ENCODE assay signal across 17 mouse cellular contexts in the genomic region with DNA sequence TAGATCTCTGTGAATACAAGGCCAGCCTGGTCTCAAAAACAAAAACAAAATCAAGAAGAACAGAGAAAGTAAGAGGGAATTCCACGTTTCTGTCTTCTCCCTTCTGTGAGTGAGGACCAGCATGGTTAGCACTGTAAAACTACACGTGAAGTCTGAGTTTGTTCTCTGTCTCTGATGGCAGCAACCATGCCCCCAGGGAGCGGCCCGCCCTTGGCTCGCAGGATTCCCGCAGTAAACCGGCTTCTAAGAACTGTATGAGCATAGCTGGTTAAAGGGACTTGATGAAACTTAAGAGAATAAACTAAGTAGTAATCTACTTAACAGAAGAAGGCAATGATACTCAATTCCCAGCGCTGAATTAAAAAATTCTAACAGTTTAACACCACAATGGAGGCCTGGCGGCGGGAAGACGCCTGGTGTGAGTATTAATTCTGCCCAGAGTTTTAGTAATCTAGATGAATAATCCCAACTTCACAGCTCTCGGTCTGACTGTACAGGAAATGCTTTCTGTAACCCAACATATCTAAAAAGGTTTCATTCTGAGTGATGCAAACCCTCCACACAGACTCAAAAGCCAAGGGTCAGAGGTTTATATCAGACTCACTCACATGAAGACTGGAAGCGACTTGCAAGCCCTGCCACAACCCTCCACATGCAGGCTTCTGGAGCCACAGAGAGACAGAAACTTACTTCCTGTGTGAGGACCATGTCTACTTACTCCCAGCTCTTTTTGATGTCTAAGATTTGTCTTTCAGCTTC. TPM values are rescaled to one million over a fixed set of nuclear protein-coding genes. Genes with fewer than 3 reads are reported as not detected.
DNase-seq lines count a peak whose midpoint lies in the region; ATAC-seq lines count a peak whose summit lies in the region.
"Had no signal": no experiment of that assay in that cellular context is flagged by ENCODE, and none has a peak within 500 bp of the region (broad histone marks: within the 10 kb centered on the region; RNA-seq: fewer than 3 reads in every experiment).

No protein-coding gene starts in this region.

- DNase-seq in heart, adult 18-20 months: peak; percentile 29 to 47
- peak; percentile 53 for DNase-seq in CD4-positive, CD25-positive, alpha-beta regulatory T cell, adult 2 months (ENCODE audit: low read depth, low spot score)
- DNase-seq in gastrocnemius, postnatal 10 days: peak; percentile 34
- peak; percentile 36 for DNase-seq in thymus, postnatal 0 days (ENCODE audit: low spot score)
- DNase-seq: cerebellum, postnatal 36 days; heart, postnatal 36 days; lung, postnatal 14 days; retina, postnatal 1 day had no signal

- no peaks in the 10 kb centered on the region for H3K27me3 ChIP-seq in heart, embryonic 12.5 days (replicated peaks)
- no peaks in the 10 kb centered on the region for H3K27me3 ChIP-seq in kidney, embryonic 16.5 days (ENCODE audit: insufficient read depth, low read length)
- H3K27me3 ChIP-seq: forebrain, embryonic 15.5 days; limb, embryonic 13.5 days; liver, embryonic 15.5 days had no signal

- ATAC-seq in heart, embryonic 12.5 days (ENCODE audit: insufficient number of reproducible peaks, low FRiP score): no peak
- no peak for ATAC-seq in kidney, embryonic 16.5 days (ENCODE audit: low FRiP score, low TSS enrichment)
- no peak for ATAC-seq in frontal cortex, adult (ENCODE audit: low TSS enrichment)
- ATAC-seq: forebrain, embryonic 15.5 days had no signal

- no peak overlapping the region for H3K4me2 ChIP-seq in heart, embryonic 12.5 days
- H3K4me2 ChIP-seq in kidney, embryonic 16.5 days (replicated peaks; ENCODE audit: low read depth, low read length): no peak overlapping the region
- H3K4me2 ChIP-seq: forebrain, embryonic 15.5 days; limb, embryonic 13.5 days; liver, embryonic 15.5 days; midbrain, embryonic 11.5 days had no signal

- 81% methylated on average over 13 of the region's 13 CpGs for WGBS in heart, embryonic 12.5 days
- 80% methylated on average over 13 of the region's 13 CpGs for WGBS in kidney, embryonic 16.5 days

- H3K36me3 ChIP-seq in heart, embryonic 12.5 days: peaks cover 36% of the 10 kb centered on the region
- peaks cover 9% of the 10 kb centered on the region; the same call in 1 of the 2 replicates for H3K36me3 ChIP-seq in kidney, embryonic 16.5 days (ENCODE audit: insufficient read depth, low read length)

- peaks cover 63% of the 10 kb centered on the region for H3K4me1 ChIP-seq in heart, embryonic 12.5 days (replicated peaks)
- H3K4me1 ChIP-seq in kidney, embryonic 16.5 days (ENCODE audit: insufficient read depth, low read length): peaks cover 13% of the 10 kb centered on the region; the same call in 1 of the 2 replicates

- H3K27ac ChIP-seq in heart, embryonic 12.5 days (ENCODE audit: poor library complexity, severe bottlenecking): no peak overlapping the region
- no peak overlapping the region for H3K27ac ChIP-seq in kidney, embryonic 16.5 days (ENCODE audit: low read length)
- H3K27ac ChIP-seq: embryonic facial prominence, embryonic 10.5 days; limb, embryonic 13.5 days; liver, embryonic 15.5 days had no signal

- H3K9me3 ChIP-seq in heart, embryonic 12.5 days (replicated peaks): no peaks in the 10 kb centered on the region
- no peaks in the 10 kb centered on the region for H3K9me3 ChIP-seq in kidney, embryonic 16.5 days (ENCODE audit: low read length)
- H3K9me3 ChIP-seq: embryonic facial prominence, embryonic 10.5 days; forebrain, embryonic 15.5 days; limb, embryonic 13.5 days; liver, embryonic 15.5 days had no signal

- H3K9ac ChIP-seq in heart, embryonic 12.5 days: no peak overlapping the region
- no peak overlapping the region for H3K9ac ChIP-seq in kidney, embryonic 16.5 days (replicated peaks; ENCODE audit: low read length)
- H3K9ac ChIP-seq: forebrain, embryonic 15.5 days; limb, embryonic 13.5 days; liver, embryonic 15.5 days had no signal

- no peak overlapping the region for H3K4me3 ChIP-seq in heart, embryonic 12.5 days
- H3K4me3 ChIP-seq in kidney, embryonic 16.5 days (ENCODE audit: low read length): no peak overlapping the region
- H3K4me3 ChIP-seq: embryonic facial prominence, embryonic 10.5 days; erythroblast, embryonic 14.5 days; forebrain, embryonic 15.5 days; limb, embryonic 13.5 days; liver, embryonic 15.5 days had no signal

RNA-seq across cellular contexts. Expression of a gene that starts 12.6 kb away (rescaled TPM):
- 10 to 100 TPM; 24.9 to 28.1 TPM for total RNA-seq in heart, adult 18-20 months (2021)
- 11.9 and 12.0 TPM in 2 replicates for polyA plus RNA-seq in heart, embryonic 12.5 days (2016; fragmentation: Nextera tagmentation; extraction: Ambion mirVana)
- total RNA-seq in gastrocnemius, postnatal 10 days (2021): 10 to 100 TPM; 15.1 to 21.3 TPM
- polyA plus RNA-seq in thymus, postnatal 0 days (2015; fragmentation: Nextera tagmentation; extraction: Ambion mirVana): 13.1 and 20.1 TPM in 2 replicates
- 10.8 and 13.5 TPM in 2 replicates for polyA plus RNA-seq in kidney, embryonic 16.5 days (2015; fragmentation: Nextera tagmentation; extraction: Ambion mirVana)

RNA-seq across cellular contexts. Expression of a gene that starts 52.0 kb away (rescaled TPM):
- 1,000 to 10,000 TPM; 1,708 to 2,082 TPM for total RNA-seq in heart, adult 18-20 months (2021)
- 924 and 963 TPM in 2 replicates for polyA plus RNA-seq in heart, embryonic 12.5 days (2016; fragmentation: Nextera tagmentation; extraction: Ambion mirVana)
- total RNA-seq in gastrocnemius, postnatal 10 days (2021): 100 to 1,000 TPM; 647 to 794 TPM
- polyA plus RNA-seq in thymus, postnatal 0 days (2015; fragmentation: Nextera tagmentation; extraction: Ambion mirVana): 971 and 1,014 TPM in 2 replicates
- polyA plus RNA-seq in kidney, embryonic 16.5 days (2015; fragmentation: Nextera tagmentation; extraction: Ambion mirVana): 677 and 753 TPM in 2 replicates
